Comparison of ENCODE assay signal across 22 mouse cellular contexts in the genomic region with DNA sequence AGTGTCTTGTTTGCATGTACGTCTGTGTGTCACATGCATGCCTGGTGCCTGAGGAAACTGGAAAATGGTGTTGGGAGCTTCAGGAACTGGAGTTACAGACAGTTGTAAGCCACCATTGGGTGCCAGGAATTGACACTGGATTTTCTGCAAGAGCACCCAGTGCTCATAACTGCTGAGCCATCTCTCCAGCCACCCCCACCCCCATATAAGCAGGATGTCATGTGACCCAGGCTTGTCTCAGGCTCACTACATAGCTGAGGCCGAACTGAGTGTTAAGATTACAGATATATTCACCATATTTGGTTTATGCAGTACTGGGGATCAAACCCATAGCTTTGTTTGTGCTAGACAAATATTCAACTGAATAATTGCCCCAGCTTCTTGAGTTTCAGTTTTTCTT.
DNase-seq lines count a peak whose midpoint lies in the region; ATAC-seq lines count a peak whose summit lies in the region.
"Had no signal": no experiment of that assay in that cellular context is flagged by ENCODE, and none has a peak within 500 bp of the region (broad histone marks: within the 10 kb centered on the region; RNA-seq: fewer than 3 reads in every experiment).

No protein-coding gene starts in this region.

- no peak overlapping the region for H3K9ac ChIP-seq in forebrain, embryonic 11.5 days (ENCODE audit: low read length)
- no peak overlapping the region for H3K9ac ChIP-seq in forebrain, embryonic 14.5 days (ENCODE audit: low read length)
- H3K9ac ChIP-seq: embryonic facial prominence, embryonic 15.5 days; heart, embryonic 13.5 days; hindbrain, embryonic 12.5 days had no signal

- 89% methylated on average over 2 of the region's 2 CpGs for WGBS in forebrain, embryonic 11.5 days
- WGBS in forebrain, embryonic 14.5 days, result 88% methylated on average over 2 of the region's 2 CpGs
- 89% methylated on average over 2 of the region's 2 CpGs for WGBS in embryonic facial prominence, embryonic 10.5 days

- DNase-seq in forebrain, embryonic 11.5 days (ENCODE audit: low spot score), result peak; percentile 26
- DNase-seq in forebrain, embryonic 14.5 days (ENCODE audit: low spot score), result no peak
- peak; percentile 4 for DNase-seq in embryonic facial prominence, embryonic 10.5 days (ENCODE audit: low spot score)
- no peak for DNase-seq in spleen, postnatal 36 days (ENCODE audit: low spot score in 2 of 2)
- no peak for DNase-seq in cerebellum, adult 18-20 months
- DNase-seq: adrenal gland, adult 8-10 months; B cell, adult 2 months; cerebellum, adult 11 months; cerebellum, adult 9-11 months; gastrocnemius, postnatal 10 days; heart, adult 2 months; heart, postnatal 36 days had no signal

- no peak overlapping the region for H3K27ac ChIP-seq in forebrain, embryonic 11.5 days (ENCODE audit: low read depth, low read length)
- H3K27ac ChIP-seq in forebrain, embryonic 14.5 days (ENCODE audit: low read depth, low read length), result no peak overlapping the region
- no peak overlapping the region for H3K27ac ChIP-seq in embryonic facial prominence, embryonic 10.5 days (replicated peaks)
- H3K27ac ChIP-seq: embryonic facial prominence, embryonic 15.5 days; forebrain, embryonic 10.5 days; heart, adult 2 months; heart, embryonic 13.5 days; hindbrain, embryonic 12.5 days had no signal

- H3K4me2 ChIP-seq in forebrain, embryonic 11.5 days (ENCODE audit: low read depth, low read length, severe bottlenecking), result no peak overlapping the region
- H3K4me2 ChIP-seq in forebrain, embryonic 14.5 days (ENCODE audit: low read length), result no peak overlapping the region
- H3K4me2 ChIP-seq: embryonic facial prominence, embryonic 15.5 days; heart, embryonic 13.5 days; hindbrain, embryonic 12.5 days had no signal

- ATAC-seq in forebrain, embryonic 11.5 days (replicated peaks; ENCODE audit: low FRiP score), result no peak
- no peak for ATAC-seq in forebrain, embryonic 14.5 days
- ATAC-seq in megakaryocyte, adult 5-6 weeks (ENCODE audit: poor library complexity, severe bottlenecking), result no peak
- ATAC-seq: forebrain, embryonic 16.5 days; hindbrain, embryonic 16.5 days had no signal

- H3K9me3 ChIP-seq in forebrain, embryonic 11.5 days (ENCODE audit: control insufficient read depth, low read length), result no peaks in the 10 kb centered on the region
- no peaks in the 10 kb centered on the region for H3K9me3 ChIP-seq in forebrain, embryonic 14.5 days (replicated peaks; ENCODE audit: control insufficient read depth, low read length)
- H3K9me3 ChIP-seq in megakaryocyte, embryonic 14.5 days, result no peaks in the 10 kb centered on the region
- no peaks in the 10 kb centered on the region for H3K9me3 ChIP-seq in embryonic facial prominence, embryonic 10.5 days
- H3K9me3 ChIP-seq: embryonic facial prominence, embryonic 15.5 days; forebrain, embryonic 10.5 days; heart, embryonic 13.5 days; hindbrain, embryonic 12.5 days had no signal

- no peaks in the 10 kb centered on the region for H3K27me3 ChIP-seq in forebrain, embryonic 11.5 days (ENCODE audit: control insufficient read depth, insufficient read depth, low read length)
- H3K27me3 ChIP-seq in forebrain, embryonic 14.5 days (replicated peaks; ENCODE audit: control insufficient read depth, insufficient read depth, low read length), result no peaks in the 10 kb centered on the region
- no peaks in the 10 kb centered on the region for H3K27me3 ChIP-seq in megakaryocyte, embryonic 14.5 days (replicated peaks)
- no peaks in the 10 kb centered on the region for H3K27me3 ChIP-seq in embryonic facial prominence, embryonic 10.5 days (replicated peaks; ENCODE audit: low read depth, poor library complexity, severe bottlenecking)
- H3K27me3 ChIP-seq: CH12.LX; embryonic facial prominence, embryonic 15.5 days; heart, embryonic 13.5 days; hindbrain, embryonic 12.5 days had no signal

- H3K36me3 ChIP-seq in forebrain, embryonic 11.5 days (ENCODE audit: control insufficient read depth, insufficient read depth, low read length), result no peaks in the 10 kb centered on the region
- H3K36me3 ChIP-seq in forebrain, embryonic 14.5 days (ENCODE audit: control insufficient read depth, insufficient read depth, low read length), result no peaks in the 10 kb centered on the region
- peaks cover 42% of the 10 kb centered on the region for H3K36me3 ChIP-seq in megakaryocyte, embryonic 14.5 days (replicated peaks; ENCODE audit: low read length)
- H3K36me3 ChIP-seq in embryonic facial prominence, embryonic 10.5 days (replicated peaks), result peaks cover 32% of the 10 kb centered on the region

- H3K4me3 ChIP-seq in forebrain, embryonic 11.5 days (ENCODE audit: low read depth, low read length), result no peak overlapping the region
- H3K4me3 ChIP-seq in forebrain, embryonic 14.5 days (ENCODE audit: low read depth, low read length), result no peak overlapping the region
- H3K4me3 ChIP-seq in megakaryocyte, embryonic 14.5 days (replicated peaks), result peak overlapping the region; percentile 67
- no peak overlapping the region for H3K4me3 ChIP-seq in embryonic facial prominence, embryonic 10.5 days
- H3K4me3 ChIP-seq: embryonic facial prominence, embryonic 15.5 days; erythroblast, embryonic 14.5 days; forebrain, embryonic 10.5 days; heart, adult 2 months; heart, embryonic 13.5 days; hindbrain, embryonic 12.5 days had no signal

- peaks cover 2% of the 10 kb centered on the region for H3K4me1 ChIP-seq in forebrain, embryonic 11.5 days (replicated peaks; ENCODE audit: control insufficient read depth, insufficient read depth, low read length)
- peaks cover 17% of the 10 kb centered on the region for H3K4me1 ChIP-seq in forebrain, embryonic 14.5 days (ENCODE audit: control insufficient read depth, insufficient read depth, low read length)
- H3K4me1 ChIP-seq in megakaryocyte, embryonic 14.5 days, result peaks cover 69% of the 10 kb centered on the region
- peaks cover 1% of the 10 kb centered on the region for H3K4me1 ChIP-seq in embryonic facial prominence, embryonic 10.5 days

Comparison
In these comparisons a context has a peak if more than half of its experiments do, and no peak if none do; other contexts are left out.
1. DNase-seq: peak in forebrain, embryonic 11.5 days (single experiment) and embryonic facial prominence, embryonic 10.5 days (single experiment); none in forebrain, embryonic 14.5 days (single experiment), spleen, postnatal 36 days (0 of 2) and cerebellum, adult 18-20 months (0 of 2).